Mouse (Mus musculus): ENCODE measurements at regions not wholly inside any gene's neighbourhood (a gene's known extent, or its start where the extent isn't known, plus 50 kb on each side); places are given as distances from the start of the nearest gene placed in this dataset.

- ATAC-seq = no peak
- ChIA-PET POLR2A (no interaction called here), CTCF (interaction anchor here (1.2 to 1.5 kb wide), 4 partner anchors 8 to 23 kb away, joined by 3 to 4 read pairs (median 3); no protein-coding TSS in a partner anchor)
- no peaks in the 10 kb centered on the region for H3K27me3 ChIP-seq
- no peak for TF ChIP-seq CTCF (IDR thresholded peaks at IDR 0.05)
- in situ Hi-C loops (cut with MboI; ENCODE audit: low pct_unique_long_range_greater_than_20kb) = no loop called here
- DNase-seq (ENCODE audit: low read depth, low spot score) = no peak
These were observed 142.9 kb upstream of the Gas1 start for GRCm38 (mm10) chr13:60319861-60320602.

- in situ Hi-C loops (cut with MboI; ENCODE audit: low pct_unique_long_range_greater_than_20kb) = no loop called here
- ATAC-seq (no peak), DNase-seq (ENCODE audit: low read depth, low spot score) (no peak)
- TF ChIP-seq CTCF (IDR thresholded peaks at IDR 0.05) = no peak
- ChIA-PET POLR2A (no interaction called here), CTCF (no interaction called here)
- H3K27me3 ChIP-seq = no peaks in the 10 kb centered on the region
These were observed 145.4 kb upstream of the Gas1 start for GRCm38 (mm10) chr13:60322579-60322978.

- H3K27me3 ChIP-seq = no peaks in the 10 kb centered on the region
- ChIA-PET CTCF (interaction anchor here (1.4 kb wide), 2 partner anchors 13 to 25 kb away, joined by 3 read pairs; no protein-coding TSS in a partner anchor), POLR2A (no interaction called here)
- TF ChIP-seq CTCF (IDR thresholded peaks at IDR 0.05) = no peak
- no peak for DNase-seq (ENCODE audit: low read depth, low spot score)
- ATAC-seq = no peak
- in situ Hi-C loops (cut with MboI; ENCODE audit: low pct_unique_long_range_greater_than_20kb) = no loop called here
These were observed 153.5 kb upstream of the Gas1 start for GRCm38 (mm10) chr13:60330475-60331258.

GRCm38 (mm10) chr13:60336196-60336595 lies 159.0 kb upstream of the Gas1 start:
- DNase-seq (ENCODE audit: low read depth, low spot score) = no peak
- ChIA-PET POLR2A (no interaction called here), CTCF (interaction anchor here (1.2 to 2.6 kb wide), 2 partner anchors 11 to 158 kb away, joined by 3 to 12 read pairs; no protein-coding TSS in a partner anchor)
- in situ Hi-C loops (cut with MboI; ENCODE audit: low pct_unique_long_range_greater_than_20kb) = no loop called here
- peak; percentile 40 for TF ChIP-seq CTCF (IDR thresholded peaks at IDR 0.05)
- no peaks in the 10 kb centered on the region for H3K27me3 ChIP-seq
- ATAC-seq = no peak

- no peak for TF ChIP-seq CTCF (IDR thresholded peaks at IDR 0.05)
- ChIA-PET POLR2A (no interaction called here), CTCF (interaction anchor here (1.2 to 2.6 kb wide), 3 partner anchors 9 to 12 kb away, joined by 3 to 12 read pairs (median 5); no protein-coding TSS in a partner anchor)
- H3K27me3 ChIP-seq = no peaks in the 10 kb centered on the region
- DNase-seq (ENCODE audit: low read depth, low spot score) (no peak), ATAC-seq (peak; percentile 51)
- in situ Hi-C loops (cut with MboI; ENCODE audit: low pct_unique_long_range_greater_than_20kb) = no loop called here
These were observed 160.2 kb upstream of the Gas1 start for GRCm38 (mm10) chr13:60337383-60337782.

- ATAC-seq (no peak), DNase-seq (ENCODE audit: low read depth, low spot score) (no peak)
- CTCF ChIA-PET = interaction anchor here (1.2 to 2.6 kb wide), 3 partner anchors 10 to 13 kb away, joined by 3 to 12 read pairs (median 5); no protein-coding TSS in a partner anchor
- no peaks in the 10 kb centered on the region for H3K27me3 ChIP-seq
- in situ Hi-C loops (cut with MboI; ENCODE audit: low pct_unique_long_range_greater_than_20kb) = no loop called here
- POLR2A ChIA-PET = no interaction called here
- TF ChIP-seq CTCF (IDR thresholded peaks at IDR 0.05) = no peak
These were observed 160.9 kb upstream of the Gas1 start for GRCm38 (mm10) chr13:60338107-60338506.

GRCm38 (mm10) chr13:60340068-60340467 lies 162.9 kb upstream of the Gas1 start:
- no peaks in the 10 kb centered on the region for H3K27me3 ChIP-seq
- no peak for ATAC-seq
- in situ Hi-C loops (cut with MboI; ENCODE audit: low pct_unique_long_range_greater_than_20kb) = no loop called here
- TF ChIP-seq CTCF (IDR thresholded peaks at IDR 0.05) = no peak
- no peak for DNase-seq (ENCODE audit: low read depth, low spot score)
- POLR2A ChIA-PET = no interaction called here
- CTCF ChIA-PET = interaction anchor here (0.9 kb wide), 1 partner anchor 13 kb away, joined by 3 read pairs; no protein-coding TSS in a partner anchor

- POLR2A ChIA-PET = no interaction called here
- TF ChIP-seq CTCF (IDR thresholded peaks at IDR 0.05) = no peak
- CTCF ChIA-PET = interaction anchor here (1.9 kb wide), 1 partner anchor 10 kb away, joined by 5 read pairs; no protein-coding TSS in a partner anchor
- no peaks in the 10 kb centered on the region for H3K27me3 ChIP-seq
- in situ Hi-C loops (cut with MboI; ENCODE audit: low pct_unique_long_range_greater_than_20kb) = no loop called here
- no peak for ATAC-seq
- no peak for DNase-seq (ENCODE audit: low read depth, low spot score)
These were observed 170.7 kb upstream of the Gas1 start for GRCm38 (mm10) chr13:60347881-60348280.

GRCm38 (mm10) chr13:60348438-60348837 lies 171.3 kb upstream of the Gas1 start:
- ChIA-PET CTCF (interaction anchor here (1.9 kb wide), 1 partner anchor 11 kb away, joined by 5 read pairs; no protein-coding TSS in a partner anchor), POLR2A (no interaction called here)
- ATAC-seq = no peak
- TF ChIP-seq CTCF (IDR thresholded peaks at IDR 0.05) = no peak
- DNase-seq (ENCODE audit: low read depth, low spot score) = no peak
- no peaks in the 10 kb centered on the region for H3K27me3 ChIP-seq
- in situ Hi-C loops (cut with MboI; ENCODE audit: low pct_unique_long_range_greater_than_20kb) = no loop called here

GRCm38 (mm10) chr13:60355707-60356490 lies 178.7 kb upstream of the Gas1 start:
- CTCF ChIA-PET = interaction anchor here (0.7 to 1.0 kb wide), 3 partner anchors 9 to 74 kb away, joined by 3 read pairs; no protein-coding TSS in a partner anchor
- POLR2A ChIA-PET = no interaction called here
- in situ Hi-C loops (cut with MboI; ENCODE audit: low pct_unique_long_range_greater_than_20kb) = no loop called here
- TF ChIP-seq CTCF (IDR thresholded peaks at IDR 0.05) = no peak
- ATAC-seq (no peak), DNase-seq (ENCODE audit: low read depth, low spot score) (no peak)
- no peaks in the 10 kb centered on the region for H3K27me3 ChIP-seq
